Mouse (Mus musculus) megakaryocyte, embryonic 14.5 days (primary cell): ENCODE measurements around the gene Alg2.

Source experiments
- FLI1 ChIP-seq: IDR thresholded peaks from 2 replicates; pipeline ENCODE4 v1.6.1; 2012; ENCODE audit warnings: low read length, inconsistent platforms, mixed read lengths
- GATA1 ChIP-seq: IDR thresholded peaks from 3 replicates; pipeline ENCODE4 v1.6.1; 2012; ENCODE audit warnings: mixed read lengths, low read length, inconsistent platforms, borderline replicate concordance

- TF ChIP-seq GATA1 (no peak), FLI1 (no peak)
Observed at GRCm38 (mm10) chr4:47494137-47494536, 20.0 kb upstream of the Alg2 start.
